Mouse (Mus musculus) G1E (cell line): ENCODE results near the gene Psma7.

Source experiments
- CTCF ChIP-seq: IDR thresholded peaks from 2 replicates; pipeline ENCODE4 v1.5.1; 2012; ENCODE audit warnings: low read depth, low read length, inconsistent platforms, mixed read lengths
- GATA2 ChIP-seq: IDR thresholded peaks from 2 replicates; pipeline ENCODE4 v1.6.1; 2012; ENCODE audit warnings: low read depth, low read length, inconsistent platforms, borderline replicate concordance
- TAL1 ChIP-seq: conservative IDR thresholded peaks from 2 replicates; pipeline ENCODE4 v1.6.1; 2012; ENCODE audit warnings: low read depth, low read length, inconsistent platforms, mixed read lengths

DNA sequence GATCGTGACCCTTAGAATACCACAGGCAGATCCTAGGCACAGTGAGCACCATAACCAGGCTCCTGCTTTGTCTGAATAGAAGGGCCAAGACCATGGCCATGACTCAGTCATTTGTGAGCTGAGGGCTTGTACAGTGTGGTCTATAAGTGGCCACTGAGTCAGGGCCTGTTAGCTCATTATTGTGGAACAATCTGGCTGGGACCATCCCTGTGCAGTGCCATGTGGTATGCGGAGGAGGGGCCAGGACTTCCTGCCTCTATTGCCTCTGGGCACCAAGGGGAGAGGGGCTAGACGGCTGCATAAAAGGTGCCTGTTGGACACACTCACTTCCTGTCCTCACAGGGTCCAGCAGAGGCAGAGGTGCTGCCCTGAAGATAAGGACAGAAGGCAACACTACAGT is 8.3 kb downstream of the Psma7 start:
- no peak for TF ChIP-seq TAL1
- no peak for TF ChIP-seq CTCF
- no peak for TF ChIP-seq GATA2
